Mouse (Mus musculus): Measurements from ENCODE around the gene Dhx57. TPM values are rescaled to one million over a fixed set of nuclear protein-coding genes. Genes with fewer than 3 reads are reported as not detected.
A peak's percentile ranks its signal among the peaks of the same experiment; 100 is the strongest.

Gene Dhx57
- total RNA-seq, 2 experiments from 2014 or later, result 34.3 to 37.8 TPM

DNA sequence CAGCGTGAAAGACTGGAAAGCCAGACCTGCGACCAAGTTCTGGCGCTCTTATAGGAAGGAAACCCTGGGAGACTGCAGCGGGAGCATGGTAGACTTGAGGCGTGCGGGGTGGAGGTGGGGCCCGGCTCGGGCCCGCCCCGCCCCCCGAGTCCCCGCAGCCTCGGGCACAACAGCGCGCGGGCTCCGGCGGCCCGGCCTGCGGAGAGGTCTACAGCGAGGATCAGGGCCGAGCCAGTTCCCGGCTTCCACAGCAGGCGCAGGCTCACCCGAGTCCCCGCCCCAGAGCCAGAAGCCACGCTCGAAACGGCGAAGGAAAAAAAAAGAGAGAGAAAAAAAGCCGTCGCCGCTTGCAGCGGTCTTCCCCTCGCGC lies 84.0 kb downstream of the Dhx57 start:
- DNase-seq (ENCODE audit: low spot score in 2 of 2), result peak; percentile 46 to 48

DNA sequence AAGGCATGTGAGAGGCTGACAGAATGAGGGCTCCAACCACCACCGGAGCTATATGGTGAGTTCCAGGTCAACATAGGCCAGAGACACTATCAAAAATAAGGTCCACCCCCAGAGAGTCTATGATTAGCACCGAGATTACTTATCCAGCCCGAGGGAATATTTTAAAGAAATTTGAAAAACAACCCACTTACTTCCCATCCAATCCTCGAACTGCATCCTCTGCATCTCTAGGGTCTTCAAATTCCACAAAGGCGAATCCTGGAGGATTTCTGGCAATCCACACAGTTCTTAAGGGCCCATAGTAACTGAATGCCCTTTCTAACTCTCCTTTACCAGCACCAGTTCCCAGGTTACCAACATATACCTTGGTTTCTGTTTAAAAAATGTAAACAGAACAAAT lies 84.6 kb downstream of the Dhx57 start:
- no peak for DNase-seq (ENCODE audit: low spot score in 2 of 2)

DNA sequence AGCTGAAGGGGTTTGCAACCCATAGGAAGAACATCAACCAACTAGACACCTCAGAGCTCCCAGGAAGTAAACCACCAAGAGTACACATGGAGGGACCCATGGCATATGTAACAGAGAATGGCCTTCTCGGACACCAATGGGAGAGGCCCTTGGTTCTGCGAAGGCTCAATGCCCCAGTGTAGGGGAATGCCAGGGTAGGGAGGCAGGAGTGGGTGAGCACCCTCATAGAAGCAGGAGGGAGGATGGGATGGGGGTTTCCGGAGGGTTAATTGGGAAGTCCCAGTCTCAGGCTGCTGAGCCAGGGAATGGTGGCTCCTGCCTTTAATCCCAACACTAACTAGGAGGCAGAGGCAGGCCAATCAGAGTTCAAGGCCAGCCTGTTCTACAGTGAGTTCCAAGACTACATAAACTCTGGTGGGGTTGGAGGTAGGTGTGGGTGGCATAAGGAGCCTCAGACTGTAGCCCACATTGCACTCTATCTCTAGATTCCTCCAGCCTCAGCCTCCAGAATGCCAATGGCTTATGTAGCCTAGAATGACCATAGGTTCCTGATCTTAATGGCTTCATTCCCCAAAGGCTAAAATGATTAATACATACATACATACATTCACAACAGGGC lies 91.0 kb downstream of the Dhx57 start:
- no peak for DNase-seq (ENCODE audit: low spot score in 2 of 2)

GRCm38 (mm10) chr17:80193075-80193474 lies 97.2 kb downstream of the Dhx57 start:
- no peak for DNase-seq (ENCODE audit: low spot score in 2 of 2)

Other genes with a start within 250 kb of the Dhx57 start
- 10 to 100 TPM; 62.1 to 65.0 TPM for gene Hnrnpll, start 228.1 kb downstream of the Dhx57 start, total RNA-seq (2021)
- 1 to 10 TPM; 2.3 to 2.8 TPM for gene Galm, start 163.0 kb downstream of the Dhx57 start, total RNA-seq (2021)
- 100 to 1,000 TPM; 120 to 125 TPM for gene Srsf7, start 83.2 kb downstream of the Dhx57 start, total RNA-seq (2021)
- under 1 TPM in 1 of 2 experiments, not detected in 1; 0.14 TPM for gene Ttc39d, start 83.0 kb downstream of the Dhx57 start, total RNA-seq (2021)
- 1 to 10 TPM; 3.9 to 5.9 TPM for gene Gemin6, start 66.0 kb downstream of the Dhx57 start, total RNA-seq (2021)
- gene Morn2, start 273 bp downstream of the Dhx57 start, total RNA-seq (2021), result 10 to 100 TPM; 15.4 to 16.9 TPM
- 1 to 10 TPM; 2.4 to 3.9 TPM for gene Arhgef33, start 16.9 kb upstream of the Dhx57 start, total RNA-seq (2021)
- gene Gm10190, start 83.1 kb upstream of the Dhx57 start, total RNA-seq (2021), result not detected
- 10 to 100 TPM; 33.7 to 35.4 TPM for gene Sos1, start 190.0 kb upstream of the Dhx57 start, total RNA-seq (2021)

All from left cerebral cortex, adult 18-20 months (tissue).